Mouse (Mus musculus) embryonic facial prominence, embryonic 15.5 days (tissue): ENCODE results near the gene Kifc1. TPM values are rescaled to one million over a fixed set of nuclear protein-coding genes. Genes with fewer than 3 reads are reported as not detected.
"Not testable (repeated sequence)": the region's sequence is repeated elsewhere in the genome, so short reads cannot be mapped to it uniquely, and the experiment has no call there.

Experiments used
- ATAC-seq: fragments of 200-750 bp; cut with Nextera tagmentation; 2 replicates; pipeline ENCODE4 v1.8.0; 2017; ENCODE audit warnings: low read depth, moderate TSS enrichment; ENCODE audit not compliant: insufficient number of reproducible peaks, low FRiP score, low TSS enrichment
- H3K27ac ChIP-seq: fragments of 300-500 bp; sonication (generic); replicated peaks from 2 replicates; pipeline ENCODE4 v1.5.1; 2015; ENCODE audit warnings: mild to moderate bottlenecking, inconsistent platforms
- H3K27me3 ChIP-seq: fragments of 300-500 bp; sonication (generic); 2 replicates; pipeline ENCODE4 v1.6.1; 2015; ENCODE audit warnings: inconsistent platforms
- H3K36me3 ChIP-seq: fragments of 300-500 bp; sonication (generic); 2 replicates; pipeline ENCODE4 v1.6.1; 2015; ENCODE audit warnings: mild to moderate bottlenecking, inconsistent platforms
- H3K4me1 ChIP-seq: fragments of 300-500 bp; sonication (generic); 2 replicates; pipeline ENCODE4 v1.6.1; 2015; ENCODE audit warnings: inconsistent platforms
- H3K4me2 ChIP-seq: fragments of 300-500 bp; sonication (generic); replicated peaks from 2 replicates; pipeline ENCODE4 v1.6.1; 2015; ENCODE audit warnings: mild to moderate bottlenecking, inconsistent platforms
- H3K4me3 ChIP-seq: fragments of 300-500 bp; sonication (generic); replicated peaks from 2 replicates; pipeline ENCODE4 v1.5.1; 2015; ENCODE audit warnings: mild to moderate bottlenecking, inconsistent platforms
- H3K9ac ChIP-seq: fragments of 300-500 bp; sonication (generic); 2 replicates; pipeline ENCODE4 v1.6.1; 2015; ENCODE audit warnings: inconsistent platforms
- H3K9me3 ChIP-seq: fragments of 300-500 bp; sonication (generic); replicated peaks from 2 replicates; pipeline ENCODE4 v1.6.1; 2016; ENCODE audit warnings: inconsistent platforms
- WGBS: fragments of 180-500 bp; shearing (Covaris S2); methylation state at CpG from one replicate; pipeline ENCODE4 v1.1.7; 2015; 5-methylcytosine and 5-hydroxymethylcytosine counted together
- polyA plus RNA-seq: library from polyadenylated mRNA; unstranded; fragments of >200 nt; fragmentation: Nextera tagmentation; extraction: Ambion mirVana; gene quantifications from 2 replicates; pipeline ENCODE4 v1.2.1, GENCODE M21; 2015

Kifc1 gene
- polyA plus RNA-seq, 1 experiment from 2014 or later = 6.8 TPM

- Histone ChIP-seq H3K4me2 (peak overlapping the region; percentile 88), H3K27me3 (no peaks in the 10 kb centered on the region), H3K9ac (peak overlapping the region; percentile 83), H3K4me1 (peaks cover 31% of the 10 kb centered on the region), H3K36me3 (peaks cover 37% of the 10 kb centered on the region), H3K27ac (peak overlapping the region; percentile 91), H3K4me3 (peak overlapping the region; percentile 96), H3K9me3 (no peaks in the 10 kb centered on the region)
- 0% methylated on average over 14 of the region's 14 CpGs for WGBS
- ATAC-seq = no peak
Observed at GRCm38 (mm10) chr17:33909869-33910250, 19.4 kb upstream of the Kifc1 start.

- peak; percentile 97 for ATAC-seq
- H3K4me2 ChIP-seq = peak within 1 kb of the TSS; percentile 88
- WGBS = under 1% methylated on average over 68 of the region's 68 CpGs
- H3K9ac ChIP-seq = peak within 1 kb of the TSS; percentile 83
- H3K4me3 ChIP-seq = peak within 1 kb of the TSS; percentile 96
- peaks cover 28% of the 10 kb centered on the region for H3K4me1 ChIP-seq
- no peaks in the 10 kb centered on the region for H3K27me3 ChIP-seq
- no peaks in the 10 kb centered on the region for H3K9me3 ChIP-seq
- H3K36me3 ChIP-seq = peaks cover 32% of the 10 kb centered on the region
- H3K27ac ChIP-seq = peak within 1 kb of the TSS; percentile 93
Observed at GRCm38 (mm10) chr17:33909077-33909868, 18.8 kb upstream of the Kifc1 start, which contains the start of gene Daxx. Gene Daxx, plus strand, starts transcription at chr17:33909414.

- Histone ChIP-seq H3K4me1 (peaks cover 28% of the 10 kb centered on the region), H3K4me3 (peak overlapping the region; percentile 96), H3K4me2 (peak overlapping the region; percentile 88), H3K36me3 (peaks cover 25% of the 10 kb centered on the region), H3K27ac (peak overlapping the region; percentile 93), H3K9me3 (no peaks in the 10 kb centered on the region), H3K27me3 (no peaks in the 10 kb centered on the region), H3K9ac (peak overlapping the region; percentile 57)
- WGBS = under 1% methylated on average over 44 of the region's 44 CpGs
- ATAC-seq = peak; percentile 47
Observed at GRCm38 (mm10) chr17:33908331-33909076, 18.0 kb upstream of the Kifc1 start.

GRCm38 (mm10) chr17:33904835-33905234 lies 14.4 kb upstream of the Kifc1 start, which contains the start of gene Platr17:
Gene Platr17, plus strand, starts transcription at chr17:33905135.
- 26% methylated on average over 3 of the region's 4 CpGs for WGBS
- H3K4me3 ChIP-seq, H3K27ac ChIP-seq: not testable (repeated sequence)

DNA sequence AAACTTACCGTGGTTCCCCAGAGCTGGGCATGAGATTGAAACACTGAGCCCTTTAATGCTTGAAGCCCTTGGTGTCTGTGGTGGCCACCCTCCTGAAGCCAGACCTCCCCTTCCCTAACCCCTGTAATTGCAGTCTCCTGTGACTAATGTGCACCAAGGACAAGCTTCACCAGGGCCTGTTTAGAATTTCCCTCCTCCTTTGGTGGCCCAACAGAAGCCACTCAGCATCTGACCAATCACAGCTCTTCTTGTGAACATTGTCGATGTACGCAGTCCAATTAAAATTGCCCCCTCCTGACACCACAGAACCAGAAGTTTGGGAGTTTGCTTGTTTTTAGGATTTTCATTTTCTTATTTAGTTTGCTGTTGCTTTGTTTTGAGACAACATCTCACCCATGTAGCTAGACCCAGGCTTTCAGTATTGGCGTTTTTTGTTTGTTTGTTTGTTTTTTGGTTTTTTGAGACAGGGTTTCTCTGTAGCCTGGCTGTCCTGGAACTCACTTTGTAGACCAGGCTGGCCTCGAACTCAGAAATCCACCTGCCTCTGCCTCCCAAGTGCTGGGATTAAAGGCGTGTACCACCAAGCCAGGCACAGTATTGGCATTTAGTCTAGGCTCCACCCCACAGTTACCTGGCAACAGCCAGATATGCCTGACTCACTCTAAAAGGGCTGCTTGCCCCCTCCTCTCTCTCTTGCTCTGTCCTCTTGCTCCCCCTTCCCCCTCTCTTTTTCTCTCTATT lies 13.6 kb upstream of the Kifc1 start:
- H3K4me1 ChIP-seq, H3K9me3 ChIP-seq, H3K9ac ChIP-seq, H3K4me2 ChIP-seq, H3K36me3 ChIP-seq, H3K27me3 ChIP-seq, ATAC-seq, H3K4me3 ChIP-seq, H3K27ac ChIP-seq: not testable (repeated sequence)
- 59% methylated on average over 6 of the region's 6 CpGs for WGBS

More at GRCm38 (mm10) chr17:33904835-33905234, 14.4 kb upstream of the Kifc1 start, which contains the start of gene Platr17:
- not testable (repeated sequence) for H3K4me2 ChIP-seq, H3K27me3 ChIP-seq, H3K4me1 ChIP-seq, H3K9me3 ChIP-seq, H3K9ac ChIP-seq, H3K36me3 ChIP-seq, ATAC-seq

GRCm38 (mm10) chr17:33902491-33902890 lies 12.0 kb upstream of the Kifc1 start:
- no peaks in the 10 kb centered on the region for H3K36me3 ChIP-seq
- ATAC-seq = no peak
- no peak overlapping the region for H3K27ac ChIP-seq
- H3K4me2 ChIP-seq = no peak overlapping the region
- no peak overlapping the region for H3K4me3 ChIP-seq
- H3K4me1 ChIP-seq = no peaks in the 10 kb centered on the region
- WGBS = 80% methylated on average over 7 of the region's 7 CpGs
- H3K27me3 ChIP-seq = no peaks in the 10 kb centered on the region
- no peak overlapping the region for H3K9ac ChIP-seq
- H3K9me3 ChIP-seq = no peaks in the 10 kb centered on the region

GRCm38 (mm10) chr17:33902079-33902478 lies 11.6 kb upstream of the Kifc1 start:
- 74% methylated on average over 4 of the region's 4 CpGs for WGBS
- no peak overlapping the region for H3K27ac ChIP-seq
- no peaks in the 10 kb centered on the region for H3K36me3 ChIP-seq
- H3K9ac ChIP-seq = no peak overlapping the region
- H3K9me3 ChIP-seq = no peaks in the 10 kb centered on the region
- no peak for ATAC-seq
- H3K4me3 ChIP-seq = no peak overlapping the region
- H3K4me2 ChIP-seq = no peak overlapping the region
- no peaks in the 10 kb centered on the region for H3K4me1 ChIP-seq
- no peaks in the 10 kb centered on the region for H3K27me3 ChIP-seq

- no peaks in the 10 kb centered on the region for H3K9me3 ChIP-seq
- WGBS = 62% methylated on average over 4 of the region's 4 CpGs
- H3K27ac ChIP-seq = no peak overlapping the region
- H3K9ac ChIP-seq = no peak overlapping the region
- H3K4me2 ChIP-seq = no peak overlapping the region
- no peak for ATAC-seq
- no peaks in the 10 kb centered on the region for H3K27me3 ChIP-seq
- H3K4me1 ChIP-seq = no peaks in the 10 kb centered on the region
- no peaks in the 10 kb centered on the region for H3K36me3 ChIP-seq
- no peak overlapping the region for H3K4me3 ChIP-seq
Observed at GRCm38 (mm10) chr17:33901653-33902052, 11.2 kb upstream of the Kifc1 start.

GRCm38 (mm10) chr17:33900989-33901314 lies 10.5 kb upstream of the Kifc1 start:
- no peaks in the 10 kb centered on the region for H3K36me3 ChIP-seq
- 77% methylated on average over 4 of the region's 4 CpGs for WGBS
- no peaks in the 10 kb centered on the region for H3K27me3 ChIP-seq
- no peak overlapping the region for H3K4me2 ChIP-seq
- no peaks in the 10 kb centered on the region for H3K9me3 ChIP-seq
- no peak overlapping the region for H3K27ac ChIP-seq
- ATAC-seq = no peak
- no peak overlapping the region for H3K9ac ChIP-seq
- H3K4me1 ChIP-seq = no peaks in the 10 kb centered on the region
- no peak overlapping the region for H3K4me3 ChIP-seq

DNA sequence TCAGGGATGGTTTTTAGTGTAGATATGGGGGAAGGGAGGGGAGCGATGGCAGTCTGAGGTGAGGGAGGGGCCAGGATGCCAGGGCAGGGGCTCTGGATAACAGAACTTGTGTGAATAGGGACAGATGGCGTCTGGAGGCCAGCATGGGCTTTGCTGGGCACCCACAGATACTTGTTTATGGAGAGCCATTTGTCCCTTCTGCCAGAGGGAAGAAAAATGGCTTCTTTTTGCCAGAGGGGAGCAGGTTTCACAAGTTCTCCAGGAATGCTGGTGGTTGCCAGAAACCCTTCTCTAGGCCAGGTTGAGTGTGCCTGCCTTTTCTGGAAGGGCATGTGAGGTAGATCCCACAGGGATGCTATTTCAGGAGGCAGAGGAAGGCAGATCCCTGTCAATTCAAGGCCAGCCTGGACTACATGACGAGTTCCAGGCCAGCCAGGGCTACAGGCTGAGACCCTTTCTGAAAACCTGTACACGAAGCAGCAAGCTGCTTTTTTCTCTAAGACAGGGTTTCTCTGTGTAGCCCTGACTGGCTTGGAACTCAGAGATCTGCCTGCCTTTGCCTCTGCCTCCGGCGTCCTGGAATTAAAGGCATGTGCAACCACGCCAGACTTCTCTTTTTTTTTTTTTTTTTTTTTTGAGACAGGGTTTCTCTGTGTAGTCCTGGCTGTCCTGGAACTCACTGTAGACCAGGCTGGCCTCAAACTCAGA lies 10.0 kb upstream of the Kifc1 start:
- Histone ChIP-seq H3K4me2 (no peak overlapping the region), H3K27ac (no peak overlapping the region), H3K27me3 (no peaks in the 10 kb centered on the region), H3K36me3 (no peaks in the 10 kb centered on the region), H3K4me1 (no peaks in the 10 kb centered on the region), H3K9me3 (no peaks in the 10 kb centered on the region), H3K4me3 (no peak overlapping the region), H3K9ac (no peak overlapping the region)
- WGBS = 66% methylated on average over 7 of the region's 7 CpGs
- ATAC-seq = no peak

- no peak overlapping the region for H3K4me2 ChIP-seq
- H3K9me3 ChIP-seq = no peaks in the 10 kb centered on the region
- no peak overlapping the region for H3K4me3 ChIP-seq
- no peak overlapping the region for H3K27ac ChIP-seq
- no peak for ATAC-seq
- H3K9ac ChIP-seq = no peak overlapping the region
- H3K4me1 ChIP-seq = no peaks in the 10 kb centered on the region
- 68% methylated on average over 4 of the region's 4 CpGs for WGBS
- H3K27me3 ChIP-seq = no peaks in the 10 kb centered on the region
- no peaks in the 10 kb centered on the region for H3K36me3 ChIP-seq
Observed at GRCm38 (mm10) chr17:33899642-33900041, 9.2 kb upstream of the Kifc1 start.
